Mouse (Mus musculus) MEL (cell line): ENCODE results near the gene Zfp78. TPM values are rescaled to one million over a fixed set of nuclear protein-coding genes. Genes with fewer than 3 reads are reported as not detected.

Experiments
- DNase-seq: peaks from one replicate; pipeline ENCODE4 v3.0.0; 2011; ENCODE audit warnings: low read depth, low spot score
- H3K27ac ChIP-seq: 2 replicates; pipeline ENCODE4 v1.5.1; 2012; ENCODE audit warnings: low read depth, mild to moderate bottlenecking, control low read depth, low read length, moderate library complexity; ENCODE audit not compliant: control insufficient read depth
- H3K27me3 ChIP-seq, 2 experiments: fragments of 150-350 bp in 1 of 2; sonication (generic) in 1 of 2; 2 replicates each; pipeline ENCODE4 v1.6.1; 2012; ENCODE audit warnings: low read length in 2 of 2, mild to moderate bottlenecking in 2 of 2, improper control_type of control experiment in 1 of 2, moderate library complexity in 1 of 2; ENCODE audit not compliant: insufficient read depth in 2 of 2, control insufficient read depth in 1 of 2
- H3K36me3 ChIP-seq, 2 experiments: 2 replicates each; pipeline ENCODE4 v1.6.1; 2012 to 2014; ENCODE audit warnings: low read length in 2 of 2, improper control_type of control experiment in 1 of 2, inconsistent platforms in 1 of 2, mild to moderate bottlenecking in 1 of 2; ENCODE audit not compliant: insufficient read depth in 2 of 2, control insufficient read depth in 1 of 2
- H3K4me1 ChIP-seq, 2 experiments: fragments of 150-350 bp in 1 of 2; sonication (generic) in 1 of 2; 2 replicates each; pipeline ENCODE4 v1.6.1; 2012; ENCODE audit warnings: low read length in 2 of 2, improper control_type of control experiment in 1 of 2, mild to moderate bottlenecking in 1 of 2; ENCODE audit not compliant: insufficient read depth in 2 of 2, control insufficient read depth in 1 of 2
- H3K4me3 ChIP-seq, 2 experiments: fragments of 150-350 bp in 1 of 2; sonication (generic) in 1 of 2; 2 replicates each; pipeline ENCODE4 v1.5.1; 2012; ENCODE audit warnings: low read depth in 2 of 2, low read length in 2 of 2, mild to moderate bottlenecking in 2 of 2, moderate library complexity in 2 of 2, control low read depth in 1 of 2, improper control_type of control experiment in 1 of 2; ENCODE audit not compliant: control insufficient read depth in 1 of 2, insufficient read depth in 1 of 2
- H3K79me2 ChIP-seq: 2 replicates; pipeline ENCODE4 v1.6.1; 2012; ENCODE audit warnings: mild to moderate bottlenecking, low read length, moderate library complexity; ENCODE audit not compliant: control insufficient read depth, poor library complexity, insufficient read depth
- H3K9ac ChIP-seq: 2 replicates; pipeline ENCODE4 v1.6.1; 2012; ENCODE audit warnings: low read depth, mild to moderate bottlenecking, control low read depth, low read length, moderate library complexity; ENCODE audit not compliant: control insufficient read depth, poor library complexity, severe bottlenecking
- H3K9me3 ChIP-seq: fragments of 150-350 bp; sonication (generic); replicated peaks from 2 replicates; pipeline ENCODE4 v1.6.1; 2012; ENCODE audit warnings: mild to moderate bottlenecking, low read length, improper control_type of control experiment, moderate library complexity; ENCODE audit not compliant: insufficient read depth
- BHLHE40 ChIP-seq: IDR thresholded peaks from 2 replicates; pipeline ENCODE4 v1.6.1; 2012; ENCODE audit warnings: low read depth, mild to moderate bottlenecking, inconsistent platforms, low read length, improper control_type of control experiment, borderline replicate concordance
- E2F4 ChIP-seq: IDR thresholded peaks from 2 replicates; pipeline ENCODE4 v1.6.1; 2011; ENCODE audit warnings: low read depth, low read length, improper control_type of control experiment, borderline replicate concordance
- ELF1 ChIP-seq: IDR thresholded peaks from 2 replicates; pipeline ENCODE4 v1.6.1; 2014; ENCODE audit warnings: low read depth, mild to moderate bottlenecking, inconsistent platforms, low read length, improper control_type of control experiment, moderate library complexity
- GATA1 ChIP-seq: IDR thresholded peaks from 2 replicates; pipeline ENCODE4 v1.6.1; 2011; ENCODE audit warnings: low read depth, low read length, improper control_type of control experiment
- HCFC1 ChIP-seq: IDR thresholded peaks from 2 replicates; pipeline ENCODE4 v1.6.1; 2012; ENCODE audit warnings: low read depth, mild to moderate bottlenecking, inconsistent platforms, low read length, improper control_type of control experiment, moderate library complexity
- JUND ChIP-seq: IDR thresholded peaks from 2 replicates; pipeline ENCODE4 v1.6.1; 2011; ENCODE audit warnings: low read depth, mild to moderate bottlenecking, improper control_type of control experiment, low read length
- KAT2A ChIP-seq: conservative IDR thresholded peaks from 2 replicates; pipeline ENCODE4 v1.6.1; 2012; ENCODE audit warnings: low read depth, low read length, improper control_type of control experiment, inconsistent platforms
- MAFK ChIP-seq: IDR thresholded peaks from 2 replicates; pipeline ENCODE4 v1.6.1; 2011; ENCODE audit warnings: low read depth, mild to moderate bottlenecking, low read length, improper control_type of control experiment, borderline replicate concordance
- MAX ChIP-seq: IDR thresholded peaks from 2 replicates; pipeline ENCODE4 v1.6.1; 2011; ENCODE audit warnings: low read length, improper control_type of control experiment
- MXI1 ChIP-seq: IDR thresholded peaks from 2 replicates; pipeline ENCODE4 v1.6.1; 2011; ENCODE audit warnings: mild to moderate bottlenecking, low read depth, low read length, improper control_type of control experiment
- MYB ChIP-seq: IDR thresholded peaks from 2 replicates; pipeline ENCODE4 v1.6.1; 2011; ENCODE audit warnings: mild to moderate bottlenecking, low read depth, low read length, improper control_type of control experiment
- NELFE ChIP-seq: IDR thresholded peaks from 2 replicates; pipeline ENCODE4 v1.6.1; 2011; ENCODE audit warnings: low read depth, low read length, improper control_type of control experiment
- POLR2A ChIP-seq, 2 experiments: IDR thresholded peaks; 2 replicates each; pipeline ENCODE4 v1.6.1; 2011 to 2012; ENCODE audit warnings: low read length in 2 of 2, mild to moderate bottlenecking in 2 of 2, control low read depth in 1 of 2, improper control_type of control experiment in 1 of 2, low read depth in 1 of 2, moderate library complexity in 1 of 2; ENCODE audit not compliant: control insufficient read depth in 1 of 2, insufficient read depth in 1 of 2, poor library complexity in 1 of 2
- POLR2AphosphoS2 ChIP-seq: IDR thresholded peaks from 2 replicates; pipeline ENCODE4 v1.6.1; 2011; ENCODE audit warnings: low read length, improper control_type of control experiment
- TAL1 ChIP-seq: IDR thresholded peaks from 2 replicates; pipeline ENCODE4 v1.6.1; 2012; ENCODE audit warnings: mild to moderate bottlenecking, inconsistent platforms, low read length, moderate library complexity, mixed read lengths
- TBP ChIP-seq: IDR thresholded peaks from 2 replicates; pipeline ENCODE4 v1.8.0; 2011; ENCODE audit warnings: low read depth, low read length, improper control_type of control experiment
- UBTF ChIP-seq: IDR thresholded peaks from 2 replicates; pipeline ENCODE4 v1.6.1; 2012; ENCODE audit warnings: low read depth, mild to moderate bottlenecking, inconsistent platforms, low read length, improper control_type of control experiment, moderate library complexity, borderline replicate concordance; ENCODE audit not compliant: insufficient read depth
- USF1 ChIP-seq: IDR thresholded peaks from 2 replicates; pipeline ENCODE4 v1.6.1; 2014; ENCODE audit warnings: low read depth, mild to moderate bottlenecking, inconsistent platforms, low read length, improper control_type of control experiment, moderate library complexity
- ZKSCAN1 ChIP-seq: IDR thresholded peaks from 2 replicates; pipeline ENCODE4 v1.6.1; 2012; ENCODE audit warnings: low read depth, mild to moderate bottlenecking, inconsistent platforms, low read length, improper control_type of control experiment, moderate library complexity
- ZMIZ1 ChIP-seq: IDR thresholded peaks from 2 replicates; pipeline ENCODE4 v1.6.1; 2012; ENCODE audit warnings: low read depth, mild to moderate bottlenecking, inconsistent platforms, low read length, improper control_type of control experiment, moderate library complexity
- polyA plus RNA-seq, 2 experiments: library from polyadenylated mRNA; stranded (reverse) in 1 of 2; unstranded in 1 of 2; fragments of >175 nt in 1 of 2; fragments of >200 nt in 1 of 2; gene quantifications; 2 replicates each; pipeline versions ENCODE4 v1.2.1 to v1.2.4; 2012; ENCODE audit warnings: low replicate concordance in 2 of 2, low read depth in 1 of 2; ENCODE audit not compliant: insufficient read length in 2 of 2, insufficient read depth in 1 of 2, missing spikeins in 1 of 2
- total RNA-seq: library from RNA; depleted of rRNA; stranded (reverse); fragments of 300-350 nt; gene quantifications from 2 replicates; pipeline ENCODE4 v1.2.3, GENCODE M21; 2012

Gene Zfp78
- total and polyA plus RNA-seq, 3 experiments, result 0.50 to 0.67 TPM; not detected in 1

- Histone ChIP-seq H3K4me1 (no peaks in the 10 kb centered on the region), H3K27ac (no peak within 1 kb of the TSS), H3K27me3 (no peaks in the 10 kb centered on the region), H3K36me3 (no peaks in the 10 kb centered on the region), H3K79me2 (no peaks in the 10 kb centered on the region), H3K9me3 (no peaks in the 10 kb centered on the region), H3K9ac (no peak within 1 kb of the TSS), H3K4me3 (no peak within 1 kb of the TSS)
- no peak for DNase-seq
- TF ChIP-seq MAX (no peak), POLR2AphosphoS2 (no peak), POLR2A (IDR thresholded peaks at IDR 0.05; ENCODE audit: control insufficient read depth in 1 of 2, insufficient read depth in 1 of 2, low read depth in 1 of 2, low read length in 2 of 2, poor library complexity in 1 of 2) (no peak), MXI1 (no peak), MYB (no peak), BHLHE40 (no peak), UBTF (no peak), JUND (no peak), HCFC1 (no peak), ZKSCAN1 (no peak), ELF1 (no peak), TBP (no peak), USF1 (no peak)
- TF ChIP-seq, all 39 proteins: peak for 0
Measured at GRCm38 (mm10) chr7:6331233-6331956, 31.7 kb upstream of the Zfp78 start, which contains the start of gene Zfp583. TSS of gene Zfp583 (minus strand) at chr7:6331285.

DNA sequence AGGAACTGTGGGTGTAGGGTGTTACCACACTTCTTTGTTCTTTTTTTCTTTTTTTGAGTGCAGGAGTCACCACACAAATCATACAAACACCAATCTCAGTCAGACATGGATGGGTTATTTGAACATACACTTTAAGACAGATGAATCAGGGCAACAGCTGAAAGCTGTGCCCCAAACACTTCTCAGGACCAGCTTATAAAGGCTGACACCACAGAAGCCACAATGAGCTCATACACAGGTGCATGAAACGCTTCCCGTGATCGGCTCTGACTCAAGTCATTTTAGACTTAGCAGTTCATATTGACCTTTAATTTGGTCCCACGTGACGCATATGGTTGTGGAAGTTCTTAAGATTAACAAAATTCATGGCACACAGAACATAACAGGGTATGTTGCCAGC, 23.2 kb upstream of the Zfp78 start:
- Histone ChIP-seq H3K9ac (no peak overlapping the region), H3K79me2 (no peaks in the 10 kb centered on the region), H3K27ac (no peak overlapping the region), H3K27me3 (no peaks in the 10 kb centered on the region), H3K4me1 (no peaks in the 10 kb centered on the region), H3K9me3 (no peaks in the 10 kb centered on the region), H3K4me3 (no peak overlapping the region), H3K36me3 (no peaks in the 10 kb centered on the region)
- no peak for TF ChIP-seq MAFK
- TF ChIP-seq KAT2A, result no peak
- no peak for TF ChIP-seq MXI1
- no peak for TF ChIP-seq POLR2AphosphoS2
- no peak for TF ChIP-seq MYB
- no peak for TF ChIP-seq ZKSCAN1
- no peak for TF ChIP-seq ZMIZ1
- no peak for TF ChIP-seq GATA1
- TF ChIP-seq E2F4, result no peak
- TF ChIP-seq NELFE, result no peak
- TF ChIP-seq JUND, result no peak
- TF ChIP-seq TAL1, result no peak
- no peak for DNase-seq
